Mouse (Mus musculus) embryonic facial prominence, embryonic 12.5 days (tissue): ENCODE data around the gene Copz2. TPM values are rescaled to one million over a fixed set of nuclear protein-coding genes. Genes with fewer than 3 reads are reported as not detected.
"Not testable (repeated sequence)": the region's sequence is repeated elsewhere in the genome, so short reads cannot be mapped to it uniquely, and the experiment has no call there.

Experiments used
- ATAC-seq: fragments of 200-750 bp; cut with Nextera tagmentation; 2 replicates; pipeline ENCODE4 v1.8.0; 2017; ENCODE audit not compliant: insufficient number of reproducible peaks, insufficient read depth, low FRiP score, low TSS enrichment
- H3K27ac ChIP-seq: fragments of 300-500 bp; sonication (generic); 2 replicates; pipeline ENCODE4 v1.5.1; 2016; ENCODE audit warnings: mild to moderate bottlenecking
- H3K27me3 ChIP-seq: fragments of 300-500 bp; sonication (generic); 2 replicates; pipeline ENCODE4 v1.6.1; 2016; ENCODE audit warnings: mild to moderate bottlenecking, moderate library complexity
- H3K36me3 ChIP-seq: fragments of 300-500 bp; sonication (generic); 2 replicates; pipeline ENCODE4 v1.6.1; 2016; ENCODE audit warnings: mild to moderate bottlenecking
- H3K4me1 ChIP-seq: fragments of 300-500 bp; sonication (generic); 2 replicates; pipeline ENCODE4 v1.6.1; 2016
- H3K4me2 ChIP-seq: fragments of 300-500 bp; sonication (generic); replicated peaks from 2 replicates; pipeline ENCODE4 v1.6.1; 2016; ENCODE audit warnings: mild to moderate bottlenecking, moderate library complexity
- H3K4me3 ChIP-seq: fragments of 300-500 bp; sonication (generic); 2 replicates; pipeline ENCODE4 v1.5.1; 2016; ENCODE audit warnings: mild to moderate bottlenecking
- H3K9ac ChIP-seq: fragments of 300-500 bp; sonication (generic); 2 replicates; pipeline ENCODE4 v1.6.1; 2016; ENCODE audit warnings: mild to moderate bottlenecking, moderate library complexity
- H3K9me3 ChIP-seq: fragments of 300-500 bp; sonication (generic); 2 replicates; pipeline ENCODE4 v1.6.1; 2016; ENCODE audit warnings: mild to moderate bottlenecking, moderate library complexity
- WGBS: fragments of 180-500 bp; shearing (Covaris S2); methylation state at CpG from one replicate; pipeline ENCODE4 v1.1.7; 2016; 5-methylcytosine and 5-hydroxymethylcytosine counted together
- polyA plus RNA-seq: library from polyadenylated mRNA; unstranded; fragments of >200 nt; fragmentation: Nextera tagmentation; extraction: Ambion mirVana; gene quantifications from 2 replicates; pipeline ENCODE4 v1.2.1, GENCODE M21; 2016

Gene Copz2
- polyA plus RNA-seq, 1 experiment from 2014 or later: 94.3 TPM

- H3K4me2 ChIP-seq: no peak overlapping the region
- no peak overlapping the region for H3K27ac ChIP-seq
- WGBS: 45% methylated on average over 3 of the region's 3 CpGs
These were observed 2.4 kb upstream of the Copz2 start for GRCm38 (mm10) chr11:96847240-96847639.

DNA sequence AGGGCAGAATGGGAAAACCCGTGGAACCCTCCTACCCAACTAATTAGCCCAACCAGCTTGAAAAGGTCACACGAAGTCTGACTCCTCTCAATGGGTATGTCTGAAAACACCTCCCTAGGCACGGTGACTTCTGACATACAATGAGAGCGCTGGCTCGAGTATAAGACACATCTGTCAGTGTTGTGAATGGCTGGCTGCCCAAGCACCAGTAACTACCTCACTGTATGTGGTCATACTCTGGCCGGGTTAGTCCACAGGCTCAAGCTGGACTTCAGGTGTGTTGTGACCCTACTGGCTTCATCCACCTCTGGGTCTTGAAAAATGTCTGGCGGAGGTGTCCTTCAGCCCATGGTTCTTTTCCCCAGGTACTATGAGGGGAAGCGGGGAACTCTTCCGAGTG is 976 bp upstream of the Copz2 start:
- no peaks in the 10 kb centered on the region; the same call in 1 of the 2 replicates for H3K27me3 ChIP-seq
- no peak overlapping the region for H3K4me2 ChIP-seq
- H3K9ac ChIP-seq: no peak overlapping the region
- no peak overlapping the region for H3K4me3 ChIP-seq
- H3K27ac ChIP-seq: no peak overlapping the region
- no peaks in the 10 kb centered on the region for H3K36me3 ChIP-seq
- ATAC-seq: no peak
- 70% methylated on average over 9 of the region's 9 CpGs for WGBS
- peaks cover 13% of the 10 kb centered on the region; the same call in 1 of the 2 replicates for H3K4me1 ChIP-seq
- no peaks in the 10 kb centered on the region for H3K9me3 ChIP-seq

More at GRCm38 (mm10) chr11:96847240-96847639, 2.4 kb upstream of the Copz2 start:
- Histone ChIP-seq H3K27me3 (no peaks in the 10 kb centered on the region; the same call in 1 of the 2 replicates), H3K4me3 (no peak overlapping the region), H3K9ac (no peak overlapping the region), H3K9me3 (no peaks in the 10 kb centered on the region), H3K36me3 (no peaks in the 10 kb centered on the region), H3K4me1 (peaks cover 13% of the 10 kb centered on the region; the same call in 1 of the 2 replicates)
- ATAC-seq: peak; percentile 71; the same call in 1 of the 2 replicates

DNA sequence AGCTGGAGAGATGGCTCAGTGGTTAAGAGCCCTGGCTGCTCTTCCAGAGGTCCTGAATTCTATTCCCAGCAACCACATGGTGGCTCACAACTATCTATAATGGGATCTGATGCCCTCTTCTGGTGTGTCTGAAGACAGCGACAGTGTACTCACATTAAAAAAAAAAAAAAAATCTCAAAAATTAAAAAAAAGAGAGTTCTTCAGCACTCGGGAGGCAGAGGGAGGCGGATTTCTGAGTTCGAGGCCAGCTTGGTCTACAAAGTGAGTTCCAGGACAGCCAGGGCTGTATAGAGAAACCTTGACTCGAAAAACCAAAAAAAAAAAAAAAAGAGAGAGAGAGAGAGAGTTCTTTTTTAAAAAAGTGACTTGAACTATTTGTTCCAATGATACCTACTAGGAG is 525 bp upstream of the Copz2 start:
- H3K36me3 ChIP-seq, H3K27ac ChIP-seq, H3K27me3 ChIP-seq, H3K9me3 ChIP-seq, ATAC-seq: not testable (repeated sequence)
- peaks cover 13% of the 10 kb centered on the region; the same call in 1 of the 2 replicates for H3K4me1 ChIP-seq
- 74% methylated on average over 5 of the region's 5 CpGs for WGBS
- H3K9ac ChIP-seq: peak overlapping the region; percentile 86
- H3K4me3 ChIP-seq: peak overlapping the region; percentile 70
- H3K4me2 ChIP-seq: peak overlapping the region; percentile 80

- H3K36me3 ChIP-seq: no peaks in the 10 kb centered on the region
- H3K27me3 ChIP-seq: no peaks in the 10 kb centered on the region
- no peak overlapping the region for H3K4me3 ChIP-seq
- H3K9ac ChIP-seq: no peak overlapping the region
- peaks cover 12% of the 10 kb centered on the region for H3K4me1 ChIP-seq
- no peak overlapping the region for H3K27ac ChIP-seq
- no peaks in the 10 kb centered on the region for H3K9me3 ChIP-seq
- no peak overlapping the region for H3K4me2 ChIP-seq
- 80% methylated on average over 5 of the region's 5 CpGs for WGBS
- ATAC-seq: no peak
These were observed 7.8 kb downstream of the Copz2 start for GRCm38 (mm10) chr11:96857446-96857845.

- Histone ChIP-seq H3K27me3 (peaks cover 4% of the 10 kb centered on the region; the same call in 1 of the 2 replicates), H3K36me3 (no peaks in the 10 kb centered on the region), H3K4me2 (no peak overlapping the region), H3K9ac (no peak overlapping the region), H3K9me3 (no peaks in the 10 kb centered on the region), H3K27ac (no peak overlapping the region), H3K4me3 (no peak overlapping the region), H3K4me1 (peaks cover 29% of the 10 kb centered on the region)
- 87% methylated on average over 4 of the region's 4 CpGs for WGBS
- ATAC-seq: no peak
These were observed 10.0 kb downstream of the Copz2 start for GRCm38 (mm10) chr11:96859635-96860034.

GRCm38 (mm10) chr11:96860564-96860963 is 10.9 kb downstream of the Copz2 start:
- no peaks in the 10 kb centered on the region for H3K9me3 ChIP-seq
- H3K4me1 ChIP-seq: peaks cover 29% of the 10 kb centered on the region
- no peak for ATAC-seq
- WGBS: 10% methylated on average over 8 of the region's 8 CpGs
- H3K27ac ChIP-seq: no peak overlapping the region
- peaks cover 4% of the 10 kb centered on the region; the same call in 1 of the 2 replicates for H3K27me3 ChIP-seq
- H3K4me3 ChIP-seq: no peak overlapping the region
- H3K4me2 ChIP-seq: no peak overlapping the region
- H3K9ac ChIP-seq: no peak overlapping the region
- H3K36me3 ChIP-seq: no peaks in the 10 kb centered on the region

- Histone ChIP-seq H3K4me1 (peaks cover 29% of the 10 kb centered on the region), H3K9ac (peak overlapping the region; percentile 47; the same call in 1 of the 2 replicates), H3K36me3 (no peaks in the 10 kb centered on the region), H3K27me3 (peaks cover 4% of the 10 kb centered on the region; the same call in 1 of the 2 replicates), H3K4me2 (peak overlapping the region; percentile 71), H3K9me3 (no peaks in the 10 kb centered on the region), H3K27ac (no peak overlapping the region), H3K4me3 (peak overlapping the region; percentile 36)
- WGBS: 2% methylated on average over 20 of the region's 20 CpGs
- ATAC-seq: no peak; the same call in 1 of the 2 replicates
These were observed 11.8 kb downstream of the Copz2 start for GRCm38 (mm10) chr11:96861446-96861845.

DNA sequence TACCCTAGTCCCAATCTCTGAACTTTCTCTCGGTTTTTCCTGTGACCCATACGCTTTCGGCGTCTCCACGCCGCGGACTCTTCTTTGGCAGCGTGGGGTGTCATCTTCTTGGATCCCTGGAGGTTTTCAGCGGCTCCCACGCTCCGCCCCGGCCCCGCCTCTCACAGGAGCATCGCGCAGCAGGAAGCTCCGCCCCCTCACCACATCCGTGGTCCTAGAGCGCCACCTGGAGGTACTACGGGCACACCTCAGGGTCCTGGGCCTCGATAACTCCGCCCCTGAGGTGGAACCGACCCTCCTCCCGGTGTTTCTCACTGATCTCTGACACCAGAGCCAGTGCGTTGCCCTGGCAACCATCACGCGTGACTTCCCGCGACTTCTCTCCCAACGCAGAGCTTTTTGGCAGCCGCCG is 12.2 kb downstream of the Copz2 start:
- H3K9ac ChIP-seq: peak overlapping the region; percentile 47; the same call in 1 of the 2 replicates

DNA sequence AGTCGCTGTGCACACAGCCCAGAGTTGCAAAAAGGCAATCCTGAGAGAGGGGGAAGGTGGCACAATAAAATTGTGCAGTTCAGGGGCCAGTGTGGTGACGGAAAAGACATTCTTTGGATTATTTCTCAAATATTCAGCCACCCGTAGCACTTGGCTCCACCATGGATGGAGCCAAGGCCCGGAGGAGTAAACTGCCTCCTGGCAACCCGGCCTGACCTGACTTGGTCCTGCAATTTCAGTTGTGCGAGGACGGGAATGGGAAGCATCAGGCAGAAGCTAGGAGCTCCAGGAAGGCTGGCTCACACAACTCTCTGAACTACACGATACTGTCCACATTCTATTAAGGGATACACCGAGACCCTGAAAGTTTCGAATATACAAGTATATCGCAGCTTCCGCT is 12.9 kb downstream of the Copz2 start:
- Histone ChIP-seq H3K9me3 (no peaks in the 10 kb centered on the region), H3K27me3 (peaks cover 4% of the 10 kb centered on the region; the same call in 1 of the 2 replicates), H3K4me1 (peaks cover 33% of the 10 kb centered on the region), H3K9ac (no peak overlapping the region), H3K4me3 (0 out of 2 replicates have a peak overlapping the region, but pooled peaks have one; percentile 36), H3K4me2 (peak overlapping the region; percentile 71), H3K36me3 (no peaks in the 10 kb centered on the region), H3K27ac (no peak overlapping the region)
- ATAC-seq: no peak
- WGBS: 68% methylated on average over 12 of the region's 12 CpGs

More for the DNA sequence above, 12.2 kb downstream of the Copz2 start:
- peaks cover 4% of the 10 kb centered on the region; the same call in 1 of the 2 replicates for H3K27me3 ChIP-seq
- peak overlapping the region; percentile 36 for H3K4me3 ChIP-seq
- H3K27ac ChIP-seq: no peak overlapping the region
- WGBS: under 1% methylated on average over 31 of the region's 31 CpGs
- no peaks in the 10 kb centered on the region for H3K36me3 ChIP-seq
- ATAC-seq: peak; percentile 57
- peak overlapping the region; percentile 71 for H3K4me2 ChIP-seq
- no peaks in the 10 kb centered on the region for H3K9me3 ChIP-seq
- peaks cover 29% of the 10 kb centered on the region for H3K4me1 ChIP-seq

GRCm38 (mm10) chr11:96863206-96863995 is 13.7 kb downstream of the Copz2 start:
- H3K27ac ChIP-seq: peak overlapping the region; percentile 54; the same call in 1 of the 2 replicates
- peak; percentile 48; the same call in 1 of the 2 replicates for ATAC-seq

GRCm38 (mm10) chr11:96867149-96867548 is 17.5 kb downstream of the Copz2 start:
- H3K4me3 ChIP-seq: no peak overlapping the region
- ATAC-seq: no peak
- H3K4me2 ChIP-seq: no peak overlapping the region
- H3K9ac ChIP-seq: no peak overlapping the region
- H3K4me1 ChIP-seq: peaks cover 23% of the 10 kb centered on the region
- no peaks in the 10 kb centered on the region for H3K9me3 ChIP-seq
- 15% methylated on average over 5 of the region's 5 CpGs for WGBS
- H3K27ac ChIP-seq: no peak overlapping the region
- no peaks in the 10 kb centered on the region for H3K36me3 ChIP-seq
- peaks cover 4% of the 10 kb centered on the region; the same call in 1 of the 2 replicates for H3K27me3 ChIP-seq

More at GRCm38 (mm10) chr11:96863206-96863995, 13.7 kb downstream of the Copz2 start:
- Histone ChIP-seq H3K4me3 (0 out of 2 replicates have a peak overlapping the region, but pooled peaks have one; percentile 0), H3K4me1 (peaks cover 33% of the 10 kb centered on the region), H3K27me3 (peaks cover 4% of the 10 kb centered on the region; the same call in 1 of the 2 replicates), H3K36me3 (no peaks in the 10 kb centered on the region), H3K9ac (peak overlapping the region; percentile 44; the same call in 1 of the 2 replicates), H3K9me3 (no peaks in the 10 kb centered on the region), H3K4me2 (peak overlapping the region; percentile 33)
- whole genome bisulfite sequencing: 19% methylated on average over 26 of the region's 26 CpGs
